Mouse (Mus musculus) ES-E14 (cell line): ENCODE data around the gene Col24a1.

Experiments used
- MAFK ChIP-seq: IDR thresholded peaks from 2 replicates; pipeline ENCODE4 v1.6.1; 2014; ENCODE audit warnings: mild to moderate bottlenecking, low read depth, low read length, inconsistent platforms; ENCODE audit not compliant: insufficient read depth
- ZC3H11A ChIP-seq: IDR thresholded peaks from 2 replicates; pipeline ENCODE4 v1.6.1; 2012; ENCODE audit warnings: low read depth, mild to moderate bottlenecking, inconsistent platforms, low read length, borderline replicate concordance

DNA sequence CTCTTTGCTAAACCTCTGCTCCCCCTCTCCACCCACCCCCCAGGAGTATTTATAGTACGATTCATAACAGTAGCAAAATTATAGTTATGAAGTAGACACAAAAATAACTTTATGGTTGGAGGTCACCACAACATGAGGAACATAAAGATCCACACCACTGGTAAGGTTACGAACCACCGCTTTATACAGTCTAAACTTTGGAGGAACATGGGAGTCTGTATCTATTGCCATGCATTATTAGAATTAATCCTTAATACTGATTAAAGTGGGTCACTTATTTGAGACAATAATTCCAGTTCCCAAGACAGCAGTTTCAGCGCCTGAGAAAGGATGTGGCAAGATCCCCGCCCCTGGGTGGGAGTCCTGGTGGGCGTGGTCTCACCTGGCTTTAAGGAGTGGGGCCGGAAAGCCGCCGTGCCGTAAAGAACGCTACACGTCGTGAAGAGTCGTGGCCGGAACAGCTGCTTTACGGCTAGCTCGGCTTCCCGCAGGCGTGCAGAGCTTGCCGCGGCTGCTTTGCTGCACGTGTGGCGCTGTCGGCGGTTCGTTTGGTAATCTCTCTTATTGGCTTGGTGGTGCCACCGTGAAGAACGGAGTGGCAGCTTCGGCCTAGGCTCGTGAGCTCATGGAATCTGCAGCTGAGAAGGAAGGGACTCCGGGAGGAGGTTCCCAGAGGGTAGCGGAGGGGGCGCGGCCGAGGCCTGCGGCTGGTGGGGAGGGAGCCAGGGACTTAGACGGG lies 283.6 kb downstream of the Col24a1 start, which contains the start of gene Znhit6:
- no peak for TF ChIP-seq ZC3H11A
- no peak for TF ChIP-seq MAFK
